Mouse (Mus musculus): ENCODE data around the gene Prdm10.
A peak's percentile ranks its signal among the peaks of the same experiment; 100 is the strongest.

The Prdm10 gene

GRCm38 (mm10) chr9:31262226-31263105 is 17.9 kb upstream of the Prdm10 start:
- no peak for DNase-seq (ENCODE audit: low spot score in 2 of 2)

- DNase-seq (ENCODE audit: low spot score in 2 of 2), result no peak
Measured at GRCm38 (mm10) chr9:31266013-31266659, 14.2 kb upstream of the Prdm10 start.

- no peak for DNase-seq (ENCODE audit: low spot score in 2 of 2)
Measured at GRCm38 (mm10) chr9:31271221-31272015, 8.9 kb upstream of the Prdm10 start.

- no peak for DNase-seq (ENCODE audit: low spot score in 2 of 2)
Measured at GRCm38 (mm10) chr9:31272160-31272559, 8.2 kb upstream of the Prdm10 start.

- DNase-seq (ENCODE audit: low spot score in 2 of 2), result no peak
Measured at GRCm38 (mm10) chr9:31278651-31279050, 1.7 kb upstream of the Prdm10 start.

GRCm38 (mm10) chr9:31279306-31279705 is 1.0 kb upstream of the Prdm10 start:
- no peak for DNase-seq (ENCODE audit: low spot score in 2 of 2)

- DNase-seq (ENCODE audit: low spot score in 2 of 2), result peak in 1 of 2 experiments; percentile 98
Measured at GRCm38 (mm10) chr9:31279885-31280365, 413 bp upstream of the Prdm10 start.

- DNase-seq (ENCODE audit: low spot score in 2 of 2), result peak in 1 of 2 experiments; percentile 32
Measured at GRCm38 (mm10) chr9:31281011-31281662, 799 bp downstream of the Prdm10 start.

- DNase-seq (ENCODE audit: low spot score in 2 of 2), result peak in 1 of 2 experiments; percentile 12
Measured at GRCm38 (mm10) chr9:31281663-31282015, 1.3 kb downstream of the Prdm10 start.

- DNase-seq (ENCODE audit: low spot score in 2 of 2), result no peak
Measured at GRCm38 (mm10) chr9:31282536-31282935, 2.2 kb downstream of the Prdm10 start.

GRCm38 (mm10) chr9:31283044-31283443 is 2.7 kb downstream of the Prdm10 start:
- no peak for DNase-seq (ENCODE audit: low spot score in 2 of 2)

GRCm38 (mm10) chr9:31283911-31284310 is 3.6 kb downstream of the Prdm10 start:
- DNase-seq (ENCODE audit: low spot score in 2 of 2), result no peak

- peak in 1 of 2 experiments; percentile 26 for DNase-seq (ENCODE audit: low spot score in 2 of 2)
Measured at GRCm38 (mm10) chr9:31290201-31290862, 10.0 kb downstream of the Prdm10 start.

- no peak for DNase-seq (ENCODE audit: low spot score in 2 of 2)
Measured at GRCm38 (mm10) chr9:31291978-31292377, 11.6 kb downstream of the Prdm10 start.

GRCm38 (mm10) chr9:31293208-31293607 is 12.9 kb downstream of the Prdm10 start:
- DNase-seq (ENCODE audit: low spot score in 2 of 2), result no peak

- DNase-seq (ENCODE audit: low spot score in 2 of 2), result no peak
Measured at GRCm38 (mm10) chr9:31295311-31295710, 15.0 kb downstream of the Prdm10 start.

- DNase-seq (ENCODE audit: low spot score in 2 of 2), result peak in 1 of 2 experiments; percentile 19
Measured at GRCm38 (mm10) chr9:31296293-31296692, 16.0 kb downstream of the Prdm10 start.

- no peak for DNase-seq (ENCODE audit: low spot score in 2 of 2)
Measured at GRCm38 (mm10) chr9:31298751-31299150, 18.4 kb downstream of the Prdm10 start.

- no peak for DNase-seq (ENCODE audit: low spot score in 2 of 2)
Measured at GRCm38 (mm10) chr9:31300525-31300924, 20.2 kb downstream of the Prdm10 start.

GRCm38 (mm10) chr9:31301107-31301506 is 20.8 kb downstream of the Prdm10 start:
- no peak for DNase-seq (ENCODE audit: low spot score in 2 of 2)
